Mouse (Mus musculus): ENCODE results near the gene Shld2. TPM values are rescaled to one million over a fixed set of nuclear protein-coding genes. Genes with fewer than 3 reads are reported as not detected.
"Not testable (repeated sequence)": the region's sequence is repeated elsewhere in the genome, so short reads cannot be mapped to it uniquely, and the experiment has no call there.

The Shld2 gene
- polyA plus RNA-seq, 1 experiment from 2014 or later = 9.0 TPM

DNA sequence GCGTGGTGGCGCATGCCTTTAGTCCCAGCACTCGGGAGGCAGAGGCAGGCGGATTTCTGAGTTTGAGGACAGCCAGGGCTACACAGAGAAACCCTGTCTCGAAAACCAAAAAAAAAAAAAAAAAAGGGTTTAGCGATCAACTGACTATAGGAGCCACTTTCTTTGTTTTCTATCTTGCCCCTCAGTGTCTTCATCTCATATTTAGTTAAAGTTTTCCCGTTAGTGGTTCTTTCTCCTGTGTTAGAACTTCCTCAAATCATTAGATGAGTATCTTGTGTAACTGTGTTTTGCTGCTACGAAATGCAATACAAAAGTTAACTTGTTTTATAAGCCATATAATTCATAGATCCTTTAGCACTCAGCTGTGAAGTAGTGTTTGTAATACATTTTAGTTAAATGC, 4.1 kb upstream of the Shld2 start:
- H3K27me3 ChIP-seq (ENCODE audit: control insufficient read depth, insufficient read depth, low read length); H3K9me3 ChIP-seq (ENCODE audit: control insufficient read depth, low read length); H3K4me1 ChIP-seq (replicated peaks; ENCODE audit: control insufficient read depth, insufficient read depth, low read length); DNase-seq (ENCODE audit: low spot score); H3K4me3 ChIP-seq (ENCODE audit: low read depth, low read length); H3K9ac ChIP-seq (ENCODE audit: low read length); ATAC-seq (replicated peaks; ENCODE audit: low FRiP score); H3K27ac ChIP-seq (ENCODE audit: low read depth, low read length); H3K4me2 ChIP-seq (ENCODE audit: low read depth, low read length, severe bottlenecking); H3K36me3 ChIP-seq (ENCODE audit: control insufficient read depth, insufficient read depth, low read length): not testable (repeated sequence)
- WGBS = 94% methylated on average over 8 of the region's 8 CpGs

DNA sequence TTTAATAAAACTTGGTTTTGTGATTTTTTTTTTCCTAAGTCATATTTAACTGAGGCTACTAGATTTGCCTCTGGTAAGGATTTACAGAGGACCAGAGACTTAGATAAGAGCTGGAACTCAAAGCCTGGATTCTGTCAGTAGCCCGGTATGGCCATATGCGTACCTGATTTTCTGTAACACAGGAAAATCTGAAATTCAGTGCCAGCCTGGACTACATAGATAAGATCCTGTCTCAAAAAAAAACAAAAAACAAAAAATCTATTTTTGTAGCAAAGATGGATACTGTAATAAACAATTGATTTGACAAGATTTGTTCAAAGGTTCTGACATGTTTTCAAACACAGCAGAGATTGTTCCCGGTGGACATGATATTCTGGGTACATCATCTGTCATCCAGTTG, 3.3 kb upstream of the Shld2 start:
- H3K9ac ChIP-seq (ENCODE audit: low read length) = no peak overlapping the region
- 93% methylated on average over 3 of the region's 3 CpGs for WGBS
- no peak for DNase-seq (ENCODE audit: low spot score)
- peaks cover 2% of the 10 kb centered on the region; the same call in 1 of the 2 replicates for H3K4me1 ChIP-seq (replicated peaks; ENCODE audit: control insufficient read depth, insufficient read depth, low read length)
- H3K27me3 ChIP-seq (ENCODE audit: control insufficient read depth, insufficient read depth, low read length) = no peaks in the 10 kb centered on the region
- no peak overlapping the region for H3K4me3 ChIP-seq (ENCODE audit: low read depth, low read length)
- no peak overlapping the region for H3K27ac ChIP-seq (ENCODE audit: low read depth, low read length)
- no peaks in the 10 kb centered on the region for H3K9me3 ChIP-seq (ENCODE audit: control insufficient read depth, low read length)
- ATAC-seq (replicated peaks; ENCODE audit: low FRiP score) = no peak
- no peaks in the 10 kb centered on the region for H3K36me3 ChIP-seq (ENCODE audit: control insufficient read depth, insufficient read depth, low read length)
- H3K4me2 ChIP-seq (ENCODE audit: low read depth, low read length, severe bottlenecking) = no peak overlapping the region

DNA sequence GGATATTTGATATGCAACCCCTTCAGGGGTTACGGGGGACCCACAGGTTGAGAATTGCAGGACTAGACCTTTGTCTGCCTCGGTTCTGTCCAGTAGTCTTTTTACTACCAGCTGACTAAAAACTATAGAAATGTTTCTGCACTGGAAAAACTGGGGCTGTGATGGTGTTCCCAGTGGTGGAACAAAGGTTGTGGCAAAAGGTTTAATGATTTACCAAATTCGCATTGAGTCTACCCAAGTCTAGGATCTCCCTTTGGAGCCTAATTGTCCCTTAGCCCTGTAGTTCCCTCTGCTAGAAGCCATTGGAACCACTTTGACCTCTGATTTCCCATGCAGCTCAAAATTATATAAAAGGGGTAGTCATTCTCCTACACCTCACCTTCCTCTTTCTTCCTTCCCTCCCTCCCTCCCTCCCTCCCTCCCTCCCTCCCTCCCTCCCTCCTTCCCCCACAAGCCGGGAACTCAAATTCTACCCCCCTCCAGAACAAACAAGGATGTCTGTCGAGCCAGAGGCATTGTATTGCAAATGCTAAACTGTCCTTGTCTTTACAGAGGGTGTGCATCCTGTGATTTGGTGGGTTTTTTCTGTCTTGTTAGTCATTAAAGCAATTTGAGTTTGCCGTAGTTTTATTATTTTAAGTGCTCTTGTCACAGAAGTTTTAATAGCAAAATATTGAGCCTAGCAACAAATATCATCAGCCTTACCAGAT, 2.2 kb upstream of the Shld2 start:
- H3K4me1 ChIP-seq (replicated peaks; ENCODE audit: control insufficient read depth, insufficient read depth, low read length) = peaks cover 2% of the 10 kb centered on the region; the same call in 1 of the 2 replicates
- H3K27me3 ChIP-seq (ENCODE audit: control insufficient read depth, insufficient read depth, low read length) = no peaks in the 10 kb centered on the region
- peak overlapping the region; percentile 85 for H3K4me3 ChIP-seq (ENCODE audit: low read depth, low read length)
- WGBS = 26% methylated on average over 5 of the region's 6 CpGs
- peak overlapping the region; percentile 90 for H3K4me2 ChIP-seq (ENCODE audit: low read depth, low read length, severe bottlenecking)
- H3K9me3 ChIP-seq (ENCODE audit: control insufficient read depth, low read length) = no peaks in the 10 kb centered on the region
- DNase-seq (ENCODE audit: low spot score) (no peak), ATAC-seq (replicated peaks; ENCODE audit: low FRiP score) (no peak)
- peak overlapping the region; percentile 27; the same call in 1 of the 2 replicates for H3K9ac ChIP-seq (ENCODE audit: low read length)
- H3K27ac ChIP-seq (ENCODE audit: low read depth, low read length) = no peak overlapping the region
- H3K36me3 ChIP-seq (ENCODE audit: control insufficient read depth, insufficient read depth, low read length) = no peaks in the 10 kb centered on the region

DNA sequence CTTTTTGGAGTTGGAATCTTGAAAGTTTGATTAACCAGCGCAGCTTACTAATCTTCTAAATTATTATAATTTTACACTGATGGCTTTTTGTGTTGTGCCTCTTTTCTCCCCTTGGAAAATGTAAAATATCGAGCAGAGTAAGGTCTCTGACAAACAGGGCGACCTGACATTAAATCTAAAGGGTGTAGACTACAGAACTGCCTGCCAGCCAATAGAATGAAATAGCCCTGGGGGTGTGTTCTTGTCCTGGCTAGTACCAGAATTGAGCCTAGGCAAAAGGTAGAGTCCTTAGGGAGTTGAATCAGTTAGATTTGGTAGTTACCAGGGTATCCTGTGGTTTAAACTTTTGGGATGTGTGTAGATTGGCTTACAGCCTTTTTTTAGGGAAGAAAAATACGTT, 1.4 kb upstream of the Shld2 start:
- H3K9ac ChIP-seq (ENCODE audit: low read length) = peak overlapping the region; percentile 95
- WGBS = 4% methylated on average over 4 of the region's 4 CpGs
- H3K36me3 ChIP-seq (ENCODE audit: control insufficient read depth, insufficient read depth, low read length) = no peaks in the 10 kb centered on the region
- H3K4me1 ChIP-seq (replicated peaks; ENCODE audit: control insufficient read depth, insufficient read depth, low read length) = peaks cover 2% of the 10 kb centered on the region; the same call in 1 of the 2 replicates
- H3K4me2 ChIP-seq (ENCODE audit: low read depth, low read length, severe bottlenecking) = peak overlapping the region; percentile 90
- H3K27ac ChIP-seq (ENCODE audit: low read depth, low read length) = no peak overlapping the region
- no peak for DNase-seq (ENCODE audit: low spot score)
- ATAC-seq (replicated peaks; ENCODE audit: low FRiP score) = no peak
- H3K9me3 ChIP-seq (ENCODE audit: control insufficient read depth, low read length) = no peaks in the 10 kb centered on the region
- H3K4me3 ChIP-seq (ENCODE audit: low read depth, low read length) = peak overlapping the region; percentile 85
- no peaks in the 10 kb centered on the region for H3K27me3 ChIP-seq (ENCODE audit: control insufficient read depth, insufficient read depth, low read length)

DNA sequence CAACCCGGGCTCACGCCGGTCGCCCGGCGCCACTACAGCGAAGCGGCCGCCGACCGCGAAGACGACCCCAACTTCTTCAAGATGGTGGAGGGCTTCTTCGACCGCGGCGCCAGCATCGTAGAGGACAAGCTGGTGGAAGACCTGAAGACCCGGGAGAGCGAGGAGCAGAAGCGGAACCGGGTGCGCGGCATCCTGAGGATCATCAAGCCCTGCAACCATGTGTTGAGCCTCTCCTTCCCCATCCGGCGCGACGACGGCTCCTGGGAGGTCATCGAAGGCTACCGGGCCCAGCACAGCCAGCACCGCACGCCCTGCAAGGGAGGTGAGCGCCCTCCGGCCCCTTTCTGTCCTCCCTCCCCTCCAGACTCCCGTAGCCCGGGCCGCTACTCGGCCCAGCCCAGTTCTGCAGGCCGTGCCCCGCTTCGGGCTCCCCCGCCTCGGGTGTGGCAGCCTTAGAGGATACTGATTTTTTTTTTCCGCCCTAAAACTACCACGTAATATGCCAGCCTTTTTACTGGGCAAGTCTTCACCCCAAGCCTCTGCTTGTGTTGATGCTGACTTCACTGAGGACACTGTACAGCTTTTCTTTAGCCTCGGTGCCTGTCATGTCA, 833 bp upstream of the Shld2 start:
- peaks cover 2% of the 10 kb centered on the region; the same call in 1 of the 2 replicates for H3K4me1 ChIP-seq (replicated peaks; ENCODE audit: control insufficient read depth, insufficient read depth, low read length)
- WGBS = under 1% methylated on average over 45 of the region's 47 CpGs
- no peaks in the 10 kb centered on the region for H3K36me3 ChIP-seq (ENCODE audit: control insufficient read depth, insufficient read depth, low read length)
- H3K9ac ChIP-seq (ENCODE audit: low read length) = peak overlapping the region; percentile 95
- DNase-seq (ENCODE audit: low spot score) (peak; percentile 82), ATAC-seq (replicated peaks; ENCODE audit: low FRiP score) (peak; percentile 45)
- H3K27ac ChIP-seq (ENCODE audit: low read depth, low read length) = peak overlapping the region; percentile 90
- H3K27me3 ChIP-seq (ENCODE audit: control insufficient read depth, insufficient read depth, low read length) = no peaks in the 10 kb centered on the region
- H3K9me3 ChIP-seq (ENCODE audit: control insufficient read depth, low read length) = no peaks in the 10 kb centered on the region
- H3K4me3 ChIP-seq (ENCODE audit: low read depth, low read length) = peak overlapping the region; percentile 85
- H3K4me2 ChIP-seq (ENCODE audit: low read depth, low read length, severe bottlenecking) = peak overlapping the region; percentile 90

DNA sequence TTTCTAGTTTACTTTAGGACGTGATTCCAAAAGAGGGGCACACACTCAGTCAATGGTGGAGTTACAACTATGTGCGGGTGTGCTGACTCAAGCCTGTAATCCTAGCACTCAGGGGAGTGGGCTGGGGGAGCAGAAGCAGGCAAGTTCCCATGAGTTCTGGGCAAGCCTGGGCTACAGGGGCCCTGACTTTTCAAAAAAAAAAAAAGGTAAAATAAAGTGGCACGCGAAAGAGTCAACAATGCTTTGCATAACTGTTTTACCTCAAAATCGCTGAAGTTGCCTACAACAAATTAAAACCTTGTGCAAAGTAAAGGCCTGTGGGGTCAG, 423 bp downstream of the Shld2 start:
- no peak for DNase-seq (ENCODE audit: low spot score)
- H3K9ac ChIP-seq (ENCODE audit: low read length) = peak overlapping the region; percentile 95
- peak overlapping the region; percentile 52 for H3K4me2 ChIP-seq (ENCODE audit: low read depth, low read length, severe bottlenecking)
- no peaks in the 10 kb centered on the region for H3K36me3 ChIP-seq (ENCODE audit: control insufficient read depth, insufficient read depth, low read length)
- H3K27me3 ChIP-seq (ENCODE audit: control insufficient read depth, insufficient read depth, low read length) = no peaks in the 10 kb centered on the region
- H3K27ac ChIP-seq (ENCODE audit: low read depth, low read length) = peak overlapping the region; percentile 90
- no peak for ATAC-seq (replicated peaks; ENCODE audit: low FRiP score)
- H3K4me1 ChIP-seq (replicated peaks; ENCODE audit: control insufficient read depth, insufficient read depth, low read length) = peaks cover 2% of the 10 kb centered on the region; the same call in 1 of the 2 replicates
- H3K9me3 ChIP-seq (ENCODE audit: control insufficient read depth, low read length) = no peaks in the 10 kb centered on the region
- 15% methylated on average over 5 of the region's 5 CpGs for WGBS
- H3K4me3 ChIP-seq (ENCODE audit: low read depth, low read length) = peak overlapping the region; percentile 85

DNA sequence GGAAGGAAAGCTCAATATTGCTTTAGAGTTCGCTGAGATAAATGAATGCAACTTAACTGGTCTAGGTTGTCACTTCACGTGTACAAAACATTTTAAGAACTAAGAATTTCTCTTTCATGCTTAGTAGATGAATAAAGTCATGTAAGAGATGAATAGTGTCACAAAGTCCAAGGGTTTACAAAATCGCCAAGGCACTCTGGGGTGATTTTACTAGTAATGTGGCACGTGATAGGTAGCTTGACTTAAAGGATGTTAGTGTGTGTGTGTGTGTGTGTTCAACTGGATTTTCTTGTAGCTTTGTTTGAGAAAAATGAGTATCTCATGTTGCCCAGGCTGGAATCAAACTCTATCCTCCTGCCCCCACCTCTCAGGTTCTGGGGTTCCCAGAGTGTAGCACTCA, 1.0 kb downstream of the Shld2 start:
- no peak overlapping the region for H3K27ac ChIP-seq (ENCODE audit: low read depth, low read length)
- H3K9ac ChIP-seq (ENCODE audit: low read length) = no peak overlapping the region
- WGBS = 88% methylated on average over 4 of the region's 4 CpGs
- no peak overlapping the region for H3K4me2 ChIP-seq (ENCODE audit: low read depth, low read length, severe bottlenecking)
- DNase-seq (ENCODE audit: low spot score) (no peak), ATAC-seq (replicated peaks; ENCODE audit: low FRiP score) (no peak)
- H3K9me3 ChIP-seq (ENCODE audit: control insufficient read depth, low read length) = no peaks in the 10 kb centered on the region
- no peaks in the 10 kb centered on the region for H3K36me3 ChIP-seq (ENCODE audit: control insufficient read depth, insufficient read depth, low read length)
- H3K4me3 ChIP-seq (ENCODE audit: low read depth, low read length) = no peak overlapping the region
- peaks cover 2% of the 10 kb centered on the region; the same call in 1 of the 2 replicates for H3K4me1 ChIP-seq (replicated peaks; ENCODE audit: control insufficient read depth, insufficient read depth, low read length)
- no peaks in the 10 kb centered on the region for H3K27me3 ChIP-seq (ENCODE audit: control insufficient read depth, insufficient read depth, low read length)

DNA sequence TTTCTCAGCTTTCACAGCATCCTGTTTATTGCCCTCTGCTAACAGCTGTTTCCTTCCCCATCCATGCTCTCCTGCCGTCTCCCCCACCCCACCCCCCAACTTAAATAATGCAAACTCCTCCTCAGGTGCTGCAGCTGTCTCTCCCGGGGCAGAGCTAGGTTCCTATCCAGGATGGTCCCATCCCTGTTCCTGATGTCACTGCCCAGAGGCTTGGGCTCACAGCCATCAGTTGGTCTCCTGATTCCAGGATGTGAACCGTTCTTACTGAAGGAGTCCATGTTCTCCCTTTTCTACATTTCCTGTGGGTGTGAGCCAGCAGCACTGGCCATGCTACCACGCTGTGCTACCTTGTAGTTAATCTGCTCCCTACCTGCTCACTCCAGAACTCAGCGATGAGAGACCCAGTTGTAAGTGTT, 7.0 kb downstream of the Shld2 start:
- DNase-seq (ENCODE audit: low spot score) (no peak), ATAC-seq (replicated peaks; ENCODE audit: low FRiP score) (no peak)
- no peak overlapping the region for H3K27ac ChIP-seq (ENCODE audit: low read depth, low read length)
- H3K9me3 ChIP-seq (ENCODE audit: control insufficient read depth, low read length) = no peaks in the 10 kb centered on the region
- H3K27me3 ChIP-seq (ENCODE audit: control insufficient read depth, insufficient read depth, low read length) = no peaks in the 10 kb centered on the region
- WGBS = 54% methylated on average over 5 of the region's 5 CpGs
- H3K9ac ChIP-seq (ENCODE audit: low read length) = no peak overlapping the region
- H3K4me2 ChIP-seq (ENCODE audit: low read depth, low read length, severe bottlenecking) = no peak overlapping the region
- H3K4me1 ChIP-seq (replicated peaks; ENCODE audit: control insufficient read depth, insufficient read depth, low read length) = no peaks in the 10 kb centered on the region
- no peaks in the 10 kb centered on the region for H3K36me3 ChIP-seq (ENCODE audit: control insufficient read depth, insufficient read depth, low read length)
- no peak overlapping the region for H3K4me3 ChIP-seq (ENCODE audit: low read depth, low read length)

All from forebrain, embryonic 11.5 days (tissue).